Mouse (Mus musculus) cerebellum, postnatal 4 days (tissue): Measurements from ENCODE around the gene Kmt2a.

ENCODE experiments used
- DNase-seq, 2 experiments: peaks; one replicate each; pipeline ENCODE4 v3.0.0; 2022; ENCODE audit warnings: low spot score in 2 of 2, mixed read lengths in 1 of 2

The Kmt2a gene

GRCm38 (mm10) chr9:44881221-44881871 is at the start of gene Kmt2a:
Kmt2a (minus strand) TSS chr9:44881296.
- peak; percentile 100 for DNase-seq

GRCm38 (mm10) chr9:44921543-44921942 is 40.4 kb upstream of the Kmt2a start:
- DNase-seq, result no peak

GRCm38 (mm10) chr9:44921123-44921468 is 40.0 kb upstream of the Kmt2a start:
- no peak for DNase-seq

- DNase-seq, result peak; percentile 41 to 75
Measured at GRCm38 (mm10) chr9:44920374-44921122, 39.5 kb upstream of the Kmt2a start, which contains the start of gene Atp5l. Atp5l (minus strand) TSS chr9:44920742.

- no peak for DNase-seq
Measured at GRCm38 (mm10) chr9:44919606-44920005, 38.5 kb upstream of the Kmt2a start.

DNA sequence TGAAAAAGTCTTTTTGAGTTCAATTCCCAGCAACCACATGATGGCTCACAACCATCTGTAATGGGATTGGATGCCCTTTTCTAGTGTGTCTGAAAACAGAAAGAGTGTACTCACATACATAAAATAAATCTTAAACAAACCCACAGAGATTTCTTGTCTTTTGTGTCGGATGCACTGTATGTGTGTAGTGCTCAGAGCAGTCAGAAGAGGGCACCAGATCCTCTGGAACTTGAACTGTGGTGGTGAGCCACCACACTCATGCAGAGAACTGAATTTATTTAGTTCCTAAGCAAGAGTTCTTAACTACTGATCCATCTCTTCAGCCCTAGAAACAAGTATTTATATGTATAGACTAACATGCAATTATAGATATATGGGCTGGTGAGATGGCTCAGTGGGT is 35.1 kb upstream of the Kmt2a start:
- DNase-seq, result peak in 1 of 2 experiments; percentile 24

DNA sequence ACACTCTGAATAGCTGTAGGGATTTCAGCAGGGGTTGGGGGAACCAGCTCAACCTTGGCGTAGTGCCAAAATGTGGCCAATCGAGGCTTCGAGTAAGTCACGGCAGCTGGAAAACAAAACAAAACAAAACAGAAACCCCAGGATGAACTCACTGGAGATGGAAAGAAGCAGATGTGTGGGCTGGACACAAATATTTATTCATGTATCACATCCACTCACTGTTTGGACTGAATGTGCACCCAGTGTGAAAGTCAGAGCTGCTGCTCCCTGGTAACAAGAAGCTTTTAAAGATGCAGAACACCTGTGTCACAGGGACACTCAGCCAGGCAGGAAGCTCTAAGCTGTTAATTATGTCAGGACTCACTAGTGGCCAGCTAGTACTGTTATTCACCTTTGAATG is 33.6 kb upstream of the Kmt2a start:
- DNase-seq, result no peak

DNA sequence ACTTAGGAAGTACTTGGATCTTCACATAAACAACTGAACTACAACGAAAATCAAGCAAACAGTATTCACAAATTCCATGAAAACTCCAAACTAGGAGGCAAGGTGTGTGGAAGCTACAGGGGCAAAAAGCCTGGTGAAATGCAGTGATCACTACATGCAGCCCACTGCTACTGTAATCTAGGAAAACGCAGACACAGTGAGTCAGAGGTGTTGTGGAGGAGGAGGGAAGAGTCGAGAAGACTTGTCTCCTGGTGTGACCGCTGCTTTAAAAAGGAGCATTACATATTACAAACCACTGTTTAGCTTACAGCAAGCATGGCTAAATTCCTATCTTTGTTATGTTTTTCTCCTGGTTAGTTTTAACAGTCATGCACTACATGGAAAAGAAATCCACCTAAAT is 30.3 kb upstream of the Kmt2a start:
- DNase-seq, result no peak

GRCm38 (mm10) chr9:44905620-44906019 is 24.5 kb upstream of the Kmt2a start:
- no peak for DNase-seq

DNA sequence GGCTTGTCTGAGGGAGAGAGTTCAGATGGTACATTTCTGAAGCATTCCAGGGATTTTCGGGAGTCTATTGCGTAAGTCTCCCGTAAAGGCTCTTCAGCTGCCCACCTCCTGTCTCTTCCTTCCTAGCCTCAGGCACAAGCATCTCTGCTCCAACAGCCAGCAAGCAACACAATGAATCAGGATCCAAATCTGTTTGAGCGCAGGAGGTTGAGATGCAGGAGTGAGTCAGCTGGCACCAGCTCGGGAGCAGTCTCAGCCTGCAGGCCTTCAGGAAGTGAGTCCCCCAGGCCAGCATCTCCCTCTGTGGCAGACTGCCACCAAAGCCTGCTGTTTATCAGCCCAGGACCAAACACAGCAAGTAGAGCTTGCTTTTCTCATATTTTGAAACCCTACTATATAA is 23.9 kb upstream of the Kmt2a start:
- peak in 1 of 2 experiments; percentile 10 for DNase-seq

GRCm38 (mm10) chr9:44903856-44904255 is 22.8 kb upstream of the Kmt2a start:
- no peak for DNase-seq

- DNase-seq, result no peak
Measured at GRCm38 (mm10) chr9:44900402-44900801, 19.3 kb upstream of the Kmt2a start.

DNA sequence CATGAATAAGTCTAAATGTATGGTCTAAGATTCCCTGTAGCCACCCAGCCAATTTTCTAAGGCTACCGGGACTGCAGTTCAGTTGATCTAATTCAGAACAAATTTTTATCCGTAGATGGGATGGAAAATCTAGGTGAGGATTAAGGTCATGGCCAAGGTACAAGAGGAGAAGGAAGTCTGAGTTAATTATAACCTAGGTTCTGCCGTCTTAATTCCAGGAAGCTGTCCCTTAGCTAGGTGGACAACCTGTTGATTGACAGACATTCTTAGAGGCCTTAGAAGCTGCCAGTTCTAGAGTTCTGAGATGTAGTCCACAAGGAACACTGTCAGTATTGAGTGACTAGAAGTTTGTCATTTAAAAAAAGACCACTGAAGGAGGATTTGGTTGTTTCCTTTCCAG is 18.6 kb upstream of the Kmt2a start:
- no peak for DNase-seq

DNA sequence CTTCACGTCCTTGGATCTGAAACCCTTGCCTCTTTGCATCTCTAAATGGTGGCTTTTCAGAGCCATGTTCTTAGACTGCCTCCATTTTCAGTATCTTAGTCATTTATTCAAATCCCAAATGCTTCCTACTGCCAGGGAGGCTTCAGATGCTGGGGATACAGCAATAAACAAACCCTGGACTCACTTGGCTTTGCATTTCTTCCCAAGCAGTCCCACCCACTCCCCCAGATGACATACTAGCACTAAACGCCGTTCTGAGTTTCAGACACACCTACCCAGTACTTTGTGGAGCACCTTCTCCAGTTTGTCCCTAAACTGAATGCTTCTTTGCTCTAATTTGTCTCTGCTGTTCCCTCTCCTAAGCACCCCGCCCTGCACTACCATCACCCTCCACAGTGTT is 15.9 kb upstream of the Kmt2a start:
- DNase-seq, result no peak

DNA sequence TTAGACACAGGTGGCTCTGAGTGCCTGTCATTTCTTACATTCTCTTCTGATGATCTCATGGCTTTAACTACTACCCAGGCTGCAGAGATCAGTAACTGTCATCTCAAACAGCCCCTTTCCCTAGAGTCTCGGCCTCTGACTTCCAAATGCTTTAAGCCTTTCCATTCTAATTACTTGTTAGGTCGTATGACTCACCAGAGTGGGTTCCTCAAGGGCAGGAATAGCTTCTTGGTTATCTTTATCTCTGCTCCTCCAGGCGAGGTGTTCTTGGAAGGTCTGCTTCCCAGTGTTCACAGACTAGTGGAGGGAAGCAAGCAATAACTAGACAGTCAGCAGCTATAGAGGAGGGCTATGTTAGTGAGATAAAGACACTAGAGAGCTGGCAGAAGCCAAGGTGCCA is 11.6 kb upstream of the Kmt2a start:
- no peak for DNase-seq

- DNase-seq, result no peak
Measured at GRCm38 (mm10) chr9:44891210-44891609, 10.1 kb upstream of the Kmt2a start.

- DNase-seq, result no peak
Measured at GRCm38 (mm10) chr9:44890122-44890521, 9.0 kb upstream of the Kmt2a start.

- no peak for DNase-seq
Measured at GRCm38 (mm10) chr9:44888114-44888624, 7.1 kb upstream of the Kmt2a start.

- peak in 1 of 2 experiments; percentile 25 for DNase-seq
Measured at GRCm38 (mm10) chr9:44882981-44883569, 2.0 kb upstream of the Kmt2a start.

GRCm38 (mm10) chr9:44882436-44882980 is 1.4 kb upstream of the Kmt2a start:
- peak in 1 of 2 experiments; percentile 54 for DNase-seq

DNA sequence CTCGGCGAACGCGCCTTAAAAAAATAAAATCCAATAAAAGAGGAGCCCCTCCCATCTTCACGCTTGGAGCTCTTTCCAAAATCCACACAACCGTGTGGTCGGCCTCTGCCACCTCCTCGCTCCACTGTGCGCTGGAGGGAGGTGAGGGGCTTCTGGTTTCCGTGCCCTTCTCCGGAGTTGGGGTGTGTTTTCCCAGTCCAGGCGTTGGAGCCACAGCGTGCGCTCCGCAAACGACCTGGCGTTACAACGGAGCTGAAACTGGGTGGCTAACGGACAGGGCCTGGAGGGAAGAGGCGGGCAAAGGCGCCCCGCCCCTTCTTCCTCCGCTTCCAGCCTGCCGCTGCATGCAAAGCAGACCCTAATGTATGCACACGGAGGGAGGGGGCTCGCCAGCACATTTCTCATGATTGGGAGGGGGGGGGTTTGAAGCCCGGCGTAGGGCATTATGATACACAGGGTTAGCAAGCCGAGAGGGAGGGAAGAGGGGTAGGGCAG is 892 bp upstream of the Kmt2a start:
- DNase-seq, result peak; percentile 58 to 80
